Mouse (Mus musculus): ENCODE measurements around the gene Trpm5.

DNA sequence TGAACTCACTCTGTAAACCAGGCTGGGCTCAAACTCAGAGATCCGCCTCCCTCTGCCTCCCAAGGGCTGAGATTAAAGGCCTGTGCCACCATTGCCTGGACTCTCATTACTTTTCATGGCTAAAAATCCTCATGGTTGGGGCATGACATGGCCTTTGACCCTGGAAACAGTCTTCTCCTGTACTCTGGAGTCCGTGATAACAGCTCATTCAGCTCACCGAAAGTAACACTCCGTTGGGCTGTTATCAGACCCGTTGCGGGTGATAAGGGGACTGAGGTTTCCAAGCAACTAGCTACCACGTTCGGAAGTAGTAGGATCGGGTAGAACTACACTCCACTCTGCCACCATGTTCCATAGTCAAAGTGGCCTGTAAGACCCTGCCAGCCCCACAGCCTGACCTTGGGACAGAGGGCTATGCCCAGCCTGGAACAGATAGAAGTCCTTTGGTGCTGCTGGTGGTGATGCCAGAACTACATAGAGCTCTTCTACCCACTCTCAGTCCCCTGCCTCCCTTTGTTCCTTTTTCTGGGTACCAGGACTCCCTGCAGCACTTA is 36.7 kb downstream of the Trpm5 start:
- no peak for TF ChIP-seq EP300 (IDR thresholded peaks at IDR 0.05)
- no peak for TF ChIP-seq CTCF (IDR thresholded peaks at IDR 0.05)
